Mouse (Mus musculus) bone marrow macrophage, adult 2 months (primary cell): ENCODE data around the gene Map3k11.

ENCODE experiments used
- CTCF ChIP-seq: IDR thresholded peaks from 2 replicates; pipeline ENCODE4 v1.5.1; 2012; ENCODE audit warnings: low read depth, mild to moderate bottlenecking, low read length, moderate library complexity
- POLR2A ChIP-seq: IDR thresholded peaks from 2 replicates; pipeline ENCODE4 v1.6.1; 2012; ENCODE audit warnings: mild to moderate bottlenecking, low read depth, low read length, borderline replicate concordance

- TF ChIP-seq POLR2A (no peak), CTCF (no peak)
Measured at GRCm38 (mm10) chr19:5693801-5694200, 5.3 kb downstream of the Map3k11 start.
